Mouse (Mus musculus): ENCODE results near the gene Rassf5. TPM values are rescaled to one million over a fixed set of nuclear protein-coding genes. Genes with fewer than 3 reads are reported as not detected.
A peak's percentile ranks its signal among the peaks of the same experiment; 100 is the strongest.

The Rassf5 gene
- 1.9 and 2.1 TPM in 2 replicates for polyA plus RNA-seq (2015; fragmentation: Nextera tagmentation; extraction: Ambion mirVana)

DNA sequence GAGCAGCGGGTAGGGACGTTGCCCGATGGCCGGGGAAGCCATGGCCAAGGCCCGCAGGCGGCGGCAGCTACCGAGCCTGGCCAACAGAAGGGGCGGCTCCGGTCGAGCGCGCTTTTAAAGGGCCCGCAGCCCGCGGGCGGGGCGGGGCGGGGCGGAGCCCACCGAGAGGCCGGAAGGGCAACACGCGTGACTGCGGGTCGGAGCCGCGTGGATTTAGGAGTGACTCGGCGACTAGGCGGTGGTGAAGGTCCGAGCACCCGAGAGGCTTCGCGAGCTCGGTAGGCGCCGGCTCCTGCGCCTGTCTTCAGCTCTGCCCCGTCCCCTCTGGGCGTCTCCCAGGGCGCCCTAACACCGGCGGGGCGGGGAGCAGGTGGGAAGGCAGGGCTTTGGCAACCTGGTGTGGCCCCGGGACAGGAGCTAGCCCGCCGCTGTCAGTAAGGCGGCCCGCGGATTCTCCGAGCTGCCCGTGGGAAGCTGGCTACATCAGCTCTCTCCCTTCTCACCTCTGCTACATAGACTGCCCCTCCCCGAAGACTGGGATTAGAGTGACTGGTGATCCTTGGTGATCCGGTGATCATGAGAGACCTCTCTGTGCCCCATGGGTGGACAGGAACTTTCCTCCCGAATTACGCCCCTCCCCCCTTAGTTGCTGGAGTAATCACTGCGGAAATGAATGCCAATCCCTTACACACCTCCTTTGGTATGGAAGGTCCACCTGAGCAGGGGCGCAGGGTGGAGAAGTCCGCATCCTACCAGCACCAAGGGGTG, at the start of gene Rassf5:
TSS of gene Rassf5 (minus strand) at position 170 of the 768 bp plus-strand sequence.
- Histone ChIP-seq H3K27me3 (peaks cover 76% of the 10 kb centered on the region), H3K4me2 (replicated peaks) (peak within 1 kb of the TSS; percentile 97), H3K27ac (no peak within 1 kb of the TSS), H3K36me3 (no peaks in the 10 kb centered on the region), H3K4me3 (peak within 1 kb of the TSS; percentile 68), H3K9ac (peak within 1 kb of the TSS; percentile 74), H3K4me1 (peaks cover 26% of the 10 kb centered on the region), H3K9me3 (no peaks in the 10 kb centered on the region)
- under 1% methylated on average over 54 of the region's 60 CpGs for WGBS
- ATAC-seq (ENCODE audit: low FRiP score, low read depth), result peak; percentile 52

DNA sequence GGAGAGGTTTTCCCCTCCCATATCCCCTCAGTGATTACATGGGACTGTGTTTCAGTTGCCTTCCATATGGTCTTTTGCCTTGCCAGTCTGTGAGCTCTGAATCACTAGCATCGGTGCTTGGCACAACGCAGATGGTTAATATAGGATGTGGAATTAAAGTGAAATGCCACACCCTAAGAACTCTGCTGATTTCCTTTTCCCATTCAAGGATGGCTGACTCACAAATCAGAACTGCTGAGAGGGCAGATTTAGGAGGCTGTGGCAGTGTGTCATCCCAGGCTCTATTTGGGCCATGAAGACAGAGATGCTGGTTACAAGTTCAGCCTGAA, 48.8 kb upstream of the Rassf5 start:
- ATAC-seq (ENCODE audit: low FRiP score, low read depth), result no peak
- 76% methylated on average over 2 of the region's 2 CpGs for WGBS
- Histone ChIP-seq H3K9me3 (no peaks in the 10 kb centered on the region), H3K27me3 (no peaks in the 10 kb centered on the region), H3K27ac (peak overlapping the region; percentile 29; the same call in 1 of the 2 replicates), H3K4me1 (0 out of 2 replicates have a peak, but pooled peaks cover 5% of the 10 kb centered on the region), H3K4me3 (no peak overlapping the region), H3K4me2 (replicated peaks) (no peak overlapping the region), H3K9ac (no peak overlapping the region), H3K36me3 (peaks cover 85% of the 10 kb centered on the region)

DNA sequence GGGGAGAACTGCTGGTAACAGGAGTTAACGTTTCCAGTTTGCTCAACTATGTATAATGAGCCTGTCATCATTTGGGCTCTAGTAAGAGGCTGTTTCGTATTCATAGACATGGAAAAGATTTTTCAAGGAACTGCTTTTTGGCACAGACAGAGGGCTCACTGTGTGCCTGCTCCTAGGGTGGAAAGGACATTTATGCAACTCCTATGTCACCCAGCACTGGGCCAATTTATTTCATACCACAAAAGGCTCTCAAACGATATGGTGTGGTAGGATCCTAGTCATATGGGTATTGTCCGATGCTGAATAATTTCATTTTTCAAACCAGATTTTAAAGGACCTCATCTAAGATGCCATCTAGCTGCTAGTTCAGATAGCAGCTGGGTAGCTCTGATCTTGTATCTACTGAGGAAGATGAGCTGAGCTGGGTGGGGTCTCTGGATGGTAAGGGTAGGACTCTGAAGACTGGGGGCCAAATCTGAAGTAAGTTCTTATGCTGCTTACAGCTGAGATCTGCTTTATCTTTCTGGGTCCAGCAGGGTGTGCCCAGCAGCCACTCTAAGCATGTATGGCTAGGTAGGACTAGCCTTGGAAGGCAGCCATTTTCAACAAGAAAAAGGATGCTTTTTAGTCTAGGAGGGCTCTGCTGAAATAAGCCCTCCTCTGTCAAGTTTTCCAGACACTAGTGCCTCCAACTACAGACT, 48.3 kb upstream of the Rassf5 start:
- H3K27me3 ChIP-seq, result no peaks in the 10 kb centered on the region
- H3K9me3 ChIP-seq, result no peaks in the 10 kb centered on the region
- 83% methylated on average over 4 of the region's 4 CpGs for WGBS
- 0 out of 2 replicates have a peak, but pooled peaks have one; percentile 42 for ATAC-seq (ENCODE audit: low FRiP score, low read depth)
- 0 out of 2 replicates have a peak, but pooled peaks cover 5% of the 10 kb centered on the region for H3K4me1 ChIP-seq
- no peak overlapping the region for H3K4me2 ChIP-seq (replicated peaks)
- peaks cover 85% of the 10 kb centered on the region for H3K36me3 ChIP-seq
- no peak overlapping the region for H3K4me3 ChIP-seq
- no peak overlapping the region for H3K27ac ChIP-seq
- no peak overlapping the region for H3K9ac ChIP-seq

DNA sequence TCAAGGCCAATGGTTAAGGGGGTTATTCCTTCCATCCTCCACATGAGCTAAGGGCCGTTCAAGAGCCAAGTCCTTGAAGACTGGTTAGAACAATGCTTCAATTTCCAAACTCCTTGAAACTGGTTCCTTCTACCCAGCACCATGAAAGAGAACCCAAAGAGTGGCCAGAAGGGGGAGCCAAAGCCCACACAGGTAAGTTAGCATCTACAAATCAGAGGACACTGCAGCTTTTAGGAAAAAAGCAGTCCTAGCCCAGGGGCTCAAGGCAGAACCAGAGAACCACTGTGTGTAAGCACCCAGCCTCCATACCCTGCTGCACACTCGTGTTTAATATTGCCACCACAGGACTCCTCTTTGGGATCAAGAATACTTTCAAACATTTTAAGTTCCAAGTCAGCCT, 45.6 kb upstream of the Rassf5 start:
- Histone ChIP-seq H3K4me1 (0 out of 2 replicates have a peak, but pooled peaks cover 8% of the 10 kb centered on the region), H3K4me3 (no peak overlapping the region), H3K27me3 (no peaks in the 10 kb centered on the region), H3K9ac (no peak overlapping the region), H3K27ac (no peak overlapping the region), H3K36me3 (peaks cover 79% of the 10 kb centered on the region), H3K4me2 (replicated peaks) (no peak overlapping the region), H3K9me3 (no peaks in the 10 kb centered on the region)
- no peak for ATAC-seq (ENCODE audit: low FRiP score, low read depth)
- WGBS, result 53% methylated on average over 2 of the region's 2 CpGs

DNA sequence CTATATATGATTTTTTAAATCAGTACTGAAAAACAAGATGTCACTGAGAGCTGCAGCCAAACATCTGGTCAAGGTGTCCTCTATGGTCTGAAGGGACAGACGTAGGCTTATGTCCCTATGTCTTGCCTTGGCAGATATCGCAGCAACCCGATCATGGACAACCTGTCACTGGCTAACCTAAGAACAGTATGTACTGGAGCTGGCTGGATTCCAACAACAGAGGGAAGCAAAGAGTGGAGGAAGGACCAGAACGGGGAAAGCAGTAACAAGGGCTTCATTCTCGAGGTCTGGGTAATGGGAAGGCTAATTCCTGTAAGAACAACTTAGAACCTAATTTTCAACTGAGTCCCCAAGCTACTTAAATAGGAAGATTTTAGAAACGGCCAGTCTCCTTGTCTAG, 43.9 kb upstream of the Rassf5 start:
- no peaks in the 10 kb centered on the region for H3K9me3 ChIP-seq
- no peaks in the 10 kb centered on the region for H3K27me3 ChIP-seq
- no peak overlapping the region for H3K9ac ChIP-seq
- H3K36me3 ChIP-seq, result peaks cover 63% of the 10 kb centered on the region
- 0 out of 2 replicates have a peak, but pooled peaks cover 3% of the 10 kb centered on the region for H3K4me1 ChIP-seq
- no peak overlapping the region for H3K4me3 ChIP-seq
- ATAC-seq (ENCODE audit: low FRiP score, low read depth), result no peak
- no peak overlapping the region for H3K27ac ChIP-seq
- 82% methylated on average over 6 of the region's 6 CpGs for WGBS
- no peak overlapping the region for H3K4me2 ChIP-seq (replicated peaks)

DNA sequence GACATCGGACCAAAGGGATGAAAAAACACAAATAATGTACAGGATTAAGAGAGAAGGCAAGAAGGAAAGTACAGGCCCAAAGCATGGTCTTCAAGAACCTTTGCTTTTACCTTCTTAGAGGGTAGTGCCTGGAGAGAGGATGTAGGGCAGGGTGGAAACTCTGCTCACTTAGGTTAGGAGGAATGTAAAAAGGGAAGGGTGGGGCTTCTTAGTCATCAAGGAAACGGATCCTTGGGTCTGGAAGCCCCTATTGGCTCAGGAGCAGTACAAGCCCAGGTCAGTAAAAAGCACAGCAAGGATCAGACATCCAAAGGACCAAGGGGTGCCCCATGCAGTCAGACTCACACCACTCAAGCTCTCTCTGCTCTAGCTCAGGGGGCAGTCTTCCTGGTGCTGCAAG, 42.2 kb upstream of the Rassf5 start:
- ATAC-seq (ENCODE audit: low FRiP score, low read depth), result no peak
- 72% methylated on average over 2 of the region's 2 CpGs for WGBS
- no peaks in the 10 kb centered on the region for H3K9me3 ChIP-seq

DNA sequence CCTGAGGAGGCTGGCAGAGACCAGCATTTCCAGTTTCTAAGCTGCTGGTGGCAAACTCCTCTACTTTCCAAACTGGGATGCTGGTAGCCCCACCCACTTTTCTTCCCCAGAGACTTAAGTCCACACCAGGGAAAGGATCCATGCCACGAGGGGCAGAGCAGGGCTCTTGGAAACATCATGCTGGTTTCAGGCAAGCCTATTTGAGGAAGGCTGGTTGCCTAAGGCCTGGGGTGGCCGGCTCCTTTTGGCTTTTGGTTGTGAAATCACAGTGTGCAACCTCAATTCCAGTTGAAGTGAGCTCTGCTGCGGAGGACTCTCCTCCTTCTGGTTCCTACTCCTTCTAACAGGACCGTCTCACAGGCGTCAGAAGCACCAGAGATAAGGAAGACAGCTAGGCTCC, 41.7 kb upstream of the Rassf5 start:
- no peak for ATAC-seq (ENCODE audit: low FRiP score, low read depth)
- Histone ChIP-seq H3K4me1 (0 out of 2 replicates have a peak, but pooled peaks cover 3% of the 10 kb centered on the region), H3K4me2 (replicated peaks) (no peak overlapping the region), H3K9ac (no peak overlapping the region), H3K4me3 (no peak overlapping the region), H3K36me3 (peaks cover 44% of the 10 kb centered on the region), H3K27ac (no peak overlapping the region), H3K9me3 (no peaks in the 10 kb centered on the region), H3K27me3 (no peaks in the 10 kb centered on the region)
- WGBS, result 74% methylated on average over 5 of the region's 5 CpGs

More for the DNA sequence above, 42.2 kb upstream of the Rassf5 start:
- H3K36me3 ChIP-seq, result peaks cover 48% of the 10 kb centered on the region
- H3K9ac ChIP-seq, result no peak overlapping the region
- H3K27me3 ChIP-seq, result no peaks in the 10 kb centered on the region
- 0 out of 2 replicates have a peak, but pooled peaks cover 3% of the 10 kb centered on the region for H3K4me1 ChIP-seq
- H3K4me3 ChIP-seq, result no peak overlapping the region
- no peak overlapping the region for H3K27ac ChIP-seq
- H3K4me2 ChIP-seq (replicated peaks), result no peak overlapping the region

DNA sequence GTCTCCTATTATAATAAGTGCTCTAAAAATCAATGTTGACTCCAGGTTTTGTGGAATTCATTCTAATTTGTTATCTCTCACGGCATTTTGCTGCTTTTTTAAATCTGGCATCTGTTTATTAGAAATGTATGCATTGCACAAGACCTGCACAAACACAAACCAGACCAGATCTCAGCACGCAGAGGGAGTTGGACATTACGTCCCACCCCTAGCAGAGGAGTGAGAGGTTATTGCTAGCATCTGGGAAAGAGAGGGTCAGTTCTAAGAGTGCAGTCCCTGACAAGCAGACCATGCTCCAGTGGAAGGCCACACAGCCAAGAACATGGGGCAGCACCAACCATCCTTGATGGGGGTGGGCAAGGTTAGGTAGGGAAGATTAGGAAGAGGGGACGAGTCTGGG, 39.6 kb upstream of the Rassf5 start:
- H3K4me3 ChIP-seq, result no peak overlapping the region
- ATAC-seq (ENCODE audit: low FRiP score, low read depth), result no peak
- no peaks in the 10 kb centered on the region for H3K9me3 ChIP-seq
- H3K4me2 ChIP-seq (replicated peaks), result no peak overlapping the region
- no peak overlapping the region for H3K27ac ChIP-seq
- no peak overlapping the region for H3K9ac ChIP-seq
- H3K36me3 ChIP-seq, result peaks cover 32% of the 10 kb centered on the region
- H3K4me1 ChIP-seq, result peaks cover 12% of the 10 kb centered on the region
- no peaks in the 10 kb centered on the region for H3K27me3 ChIP-seq
- 74% methylated on average over 4 of the region's 4 CpGs for WGBS

DNA sequence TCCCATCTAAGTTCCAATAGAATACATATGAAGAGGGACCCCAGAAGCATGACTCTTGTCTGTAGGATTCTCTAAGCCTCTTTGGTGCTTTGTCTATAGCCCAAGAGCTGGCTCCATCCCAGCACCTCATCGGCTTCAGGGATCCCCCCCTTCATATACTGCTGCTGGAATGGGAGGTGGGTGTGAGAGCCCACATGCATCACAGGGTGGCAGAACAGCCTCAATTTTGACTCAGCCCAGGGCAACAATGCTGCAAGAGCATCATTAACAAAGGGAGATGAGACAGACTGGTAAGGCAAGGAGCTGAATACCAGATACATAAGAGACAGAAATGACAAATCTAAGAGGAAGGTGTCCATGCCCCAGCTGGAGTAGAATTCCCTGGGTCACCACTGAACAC, 39.1 kb upstream of the Rassf5 start:
- Histone ChIP-seq H3K27me3 (no peaks in the 10 kb centered on the region), H3K4me1 (peaks cover 16% of the 10 kb centered on the region), H3K4me2 (replicated peaks) (no peak overlapping the region), H3K4me3 (no peak overlapping the region), H3K36me3 (peaks cover 28% of the 10 kb centered on the region), H3K9ac (no peak overlapping the region), H3K27ac (no peak overlapping the region), H3K9me3 (no peaks in the 10 kb centered on the region)
- ATAC-seq (ENCODE audit: low FRiP score, low read depth), result no peak
- 83% methylated on average over 1 of the region's 1 CpGs for WGBS

DNA sequence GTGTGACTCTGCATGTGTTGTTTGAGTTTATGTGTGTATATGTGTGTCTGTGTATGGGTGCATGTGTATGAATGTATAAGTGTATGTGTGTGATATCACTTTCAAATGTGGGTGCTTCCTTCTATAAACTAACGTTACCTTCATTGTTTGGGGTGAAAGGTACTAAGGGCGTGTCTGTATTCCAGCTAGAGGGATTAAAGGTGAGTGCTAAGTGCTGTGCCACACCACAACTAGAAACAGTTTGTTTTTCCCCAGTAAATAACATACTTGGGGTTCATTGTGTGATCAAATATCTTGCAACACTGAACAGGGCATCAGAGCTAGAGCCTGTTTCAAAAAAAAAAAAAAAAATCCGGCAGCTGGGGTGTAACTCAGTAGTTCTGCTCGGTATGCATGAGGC, 36.7 kb upstream of the Rassf5 start:
- H3K9me3 ChIP-seq, result no peaks in the 10 kb centered on the region
- no peaks in the 10 kb centered on the region for H3K27me3 ChIP-seq
- H3K4me2 ChIP-seq (replicated peaks), result no peak overlapping the region
- H3K4me1 ChIP-seq, result peaks cover 23% of the 10 kb centered on the region
- 51% methylated on average over 4 of the region's 4 CpGs for WGBS
- no peak overlapping the region for H3K27ac ChIP-seq
- ATAC-seq (ENCODE audit: low FRiP score, low read depth), result 0 out of 2 replicates have a peak, but pooled peaks have one; percentile 16
- H3K9ac ChIP-seq, result no peak overlapping the region
- peaks cover 11% of the 10 kb centered on the region; the same call in 1 of the 2 replicates for H3K36me3 ChIP-seq
- H3K4me3 ChIP-seq, result no peak overlapping the region

DNA sequence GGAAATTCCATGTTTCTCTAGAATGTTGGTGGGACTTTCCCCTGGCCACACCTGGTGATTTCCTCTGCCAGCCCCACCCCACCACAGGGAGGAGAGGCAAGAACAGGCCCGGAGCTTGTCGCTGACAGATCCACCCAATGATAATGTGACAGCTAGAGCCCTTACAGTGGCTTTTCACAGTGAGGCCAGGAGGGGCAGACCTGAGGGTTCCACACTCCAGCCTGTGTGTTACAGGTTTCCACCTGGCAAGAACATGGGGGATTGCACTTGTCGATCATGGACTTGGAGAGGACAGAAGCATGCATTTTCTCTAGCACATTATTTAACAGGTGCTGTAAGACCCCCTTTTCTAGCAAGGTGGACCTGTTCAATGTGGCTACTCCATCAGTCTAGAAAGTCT, 35.2 kb upstream of the Rassf5 start:
- Histone ChIP-seq H3K27ac (no peak overlapping the region), H3K36me3 (no peaks in the 10 kb centered on the region), H3K4me2 (replicated peaks) (no peak overlapping the region), H3K9me3 (no peaks in the 10 kb centered on the region), H3K27me3 (no peaks in the 10 kb centered on the region), H3K9ac (no peak overlapping the region), H3K4me1 (peaks cover 23% of the 10 kb centered on the region), H3K4me3 (no peak overlapping the region)
- ATAC-seq (ENCODE audit: low FRiP score, low read depth), result no peak
- whole genome bisulfite sequencing, result 44% methylated on average over 3 of the region's 3 CpGs

DNA sequence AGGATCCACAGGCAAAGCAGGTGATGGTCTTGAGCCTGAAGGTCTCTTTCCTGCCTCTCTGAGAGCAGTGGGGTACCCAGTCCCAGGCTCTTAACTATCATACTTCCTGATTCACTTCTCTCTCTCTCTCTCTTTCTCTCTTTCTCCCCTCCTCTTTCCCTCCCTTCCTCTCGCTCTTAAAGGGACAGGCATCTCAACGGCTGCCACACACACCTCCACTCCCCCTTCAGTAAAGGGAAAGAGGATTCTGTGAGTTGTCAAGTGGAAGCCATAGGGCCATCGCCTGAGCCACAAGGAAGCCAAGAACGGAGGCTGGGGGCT, 34.4 kb upstream of the Rassf5 start, which contains the start of gene Ikbke:
TSS of gene Ikbke (minus strand) at position 151 of the 321 bp plus-strand sequence.
- Histone ChIP-seq H3K4me2 (replicated peaks) (peak within 1 kb of the TSS; percentile 62), H3K36me3 (no peaks in the 10 kb centered on the region), H3K9ac (peak within 1 kb of the TSS; percentile 50), H3K4me3 (peak within 1 kb of the TSS; percentile 41), H3K4me1 (peaks cover 30% of the 10 kb centered on the region), H3K27me3 (no peaks in the 10 kb centered on the region), H3K9me3 (no peaks in the 10 kb centered on the region), H3K27ac (peak within 1 kb of the TSS; percentile 48; the same call in 1 of the 2 replicates)
- 29% methylated on average over 4 of the region's 4 CpGs for WGBS
- no peak for ATAC-seq (ENCODE audit: low FRiP score, low read depth)
